Mouse (Mus musculus) neutrophil, adult 5-6 weeks (primary cell): ENCODE results near the gene Olfr1183. TPM values are rescaled to one million over a fixed set of nuclear protein-coding genes. Genes with fewer than 3 reads are reported as not detected.
"Not testable (repeated sequence)": the region's sequence is repeated elsewhere in the genome, so short reads cannot be mapped to it uniquely, and the experiment has no call there.

Experiments
- ATAC-seq: fragments of 151-379, 151-347 bp; 2 replicates; pipeline ENCODE4 v1.8.0; 2017; ENCODE audit warnings: mild to moderate bottlenecking, moderate TSS enrichment; ENCODE audit not compliant: insufficient number of reproducible peaks, poor library complexity, low FRiP score, severe bottlenecking; ENCODE audit errors: extremely low read depth
- total RNA-seq: library from RNA; stranded (forward); fragments of 200-1000 nt; gene quantifications from 2 replicates; pipeline ENCODE4 v1.2.3, GENCODE M21; 2017

Olfr1183 gene
- total RNA-seq = 0.12 TPM in 1 of 2 replicates, not detected in the other

DNA sequence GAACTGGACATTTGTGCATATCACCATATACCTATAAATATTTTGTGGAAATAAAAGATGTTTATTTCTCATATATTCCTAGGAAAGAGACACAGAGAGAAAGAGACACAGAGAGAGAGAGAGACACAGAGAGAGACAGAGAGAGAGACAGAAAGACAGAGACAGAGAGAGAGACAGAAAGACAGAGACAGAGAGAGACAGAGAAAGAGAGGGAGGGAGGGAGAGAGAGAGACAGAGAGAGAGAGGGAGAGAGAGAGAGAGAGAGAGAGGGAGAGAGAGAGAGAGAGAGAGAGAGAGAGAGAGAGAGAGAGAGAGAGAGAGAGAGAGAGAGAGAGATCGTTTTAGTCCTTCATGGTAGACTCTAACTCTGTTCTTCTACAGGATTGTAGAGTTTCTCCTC lies at the start of gene Olfr1183:
Gene Olfr1183, plus strand, starts transcription at position 301 of the 400 bp plus-strand sequence.
- not testable (repeated sequence) for ATAC-seq

DNA sequence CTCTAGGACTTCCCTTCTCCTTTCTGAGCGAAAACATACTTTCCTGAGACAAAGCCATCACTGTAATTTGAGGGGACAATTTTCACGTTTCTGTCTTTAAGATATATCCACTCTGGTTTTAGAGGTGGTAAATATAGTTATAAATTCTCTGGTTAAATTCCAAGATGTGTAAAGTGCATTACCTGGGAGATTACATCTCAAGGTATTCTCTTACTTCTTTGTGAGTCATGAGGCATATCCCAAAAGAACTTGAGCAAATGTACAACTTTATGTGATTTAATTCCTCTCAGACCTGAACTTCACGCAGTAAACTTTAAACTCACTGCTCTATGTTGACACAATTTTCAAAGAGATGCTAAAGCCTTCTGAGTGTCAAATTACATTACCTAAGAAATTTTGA lies 48.3 kb upstream of the Olfr1183 start, which contains the start of gene Olfr1179:
Gene Olfr1179, minus strand, starts transcription at position 101 of the 400 bp plus-strand sequence.
- no peak for ATAC-seq

DNA sequence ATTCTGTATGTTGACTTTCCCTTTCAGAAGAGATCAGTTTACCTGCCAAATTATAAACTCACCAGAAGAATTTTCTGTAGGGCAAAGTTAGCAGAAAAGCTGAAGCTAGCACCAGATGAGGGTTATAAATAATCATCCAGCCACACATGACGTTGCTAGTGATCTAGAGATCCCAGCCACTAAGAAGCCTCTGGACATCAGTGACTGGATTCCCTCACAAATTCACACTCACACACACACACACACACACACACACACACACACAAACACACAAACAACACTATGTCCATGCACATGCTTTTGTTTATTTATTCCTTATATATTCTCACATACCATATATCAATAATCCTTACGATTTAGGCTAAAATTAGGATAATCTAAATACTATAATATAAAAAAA lies 35.6 kb upstream of the Olfr1183 start, which contains the start of gene Olfr1180:
Gene Olfr1180, minus strand, starts transcription at position 101 of the 400 bp plus-strand sequence.
- ATAC-seq = no peak

DNA sequence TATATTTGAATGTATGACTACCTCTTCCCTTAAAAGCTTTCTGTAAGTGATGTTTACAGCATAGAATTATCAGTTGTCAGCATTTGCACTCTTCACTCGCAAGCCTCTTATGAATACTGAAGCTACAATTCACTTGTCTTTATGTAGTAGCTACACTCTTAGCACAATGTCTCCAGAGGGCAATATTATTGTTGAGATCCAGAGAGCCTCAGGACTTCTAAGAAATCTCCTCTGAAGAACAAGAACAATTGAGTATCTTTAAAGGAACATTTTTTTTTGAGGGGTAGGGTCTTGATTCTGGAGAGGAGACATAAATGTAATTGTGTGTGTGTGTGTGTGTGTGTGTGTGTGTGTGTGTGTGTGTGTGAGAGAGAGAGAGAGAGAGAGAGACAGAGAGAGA lies 28.6 kb upstream of the Olfr1183 start, which contains the start of gene Olfr1181:
Gene Olfr1181, minus strand, starts transcription at position 101 of the 400 bp plus-strand sequence.
- no peak for ATAC-seq

DNA sequence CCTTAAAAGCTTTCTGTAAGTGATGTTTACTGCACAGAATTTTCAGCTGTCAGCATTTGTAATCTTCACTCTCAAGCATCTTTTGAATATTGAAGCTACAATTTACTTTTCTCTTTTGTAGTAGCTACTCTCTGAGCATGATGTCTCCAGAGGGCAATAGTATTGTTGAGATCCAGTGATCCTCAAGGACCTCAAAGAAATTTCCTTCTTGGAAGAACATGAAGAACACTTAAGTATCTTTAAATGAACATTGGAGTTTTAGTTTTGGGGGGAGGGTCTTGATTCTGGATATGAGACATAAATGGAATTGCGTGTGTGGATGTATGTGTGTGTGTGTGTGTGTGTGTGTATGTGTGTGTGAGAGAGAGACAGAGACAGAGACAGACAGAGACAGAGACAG lies 5.6 kb upstream of the Olfr1183 start, which contains the start of gene Gm13757:
Gene Gm13757, minus strand, starts transcription at position 101 of the 400 bp plus-strand sequence.
- no peak for ATAC-seq

DNA sequence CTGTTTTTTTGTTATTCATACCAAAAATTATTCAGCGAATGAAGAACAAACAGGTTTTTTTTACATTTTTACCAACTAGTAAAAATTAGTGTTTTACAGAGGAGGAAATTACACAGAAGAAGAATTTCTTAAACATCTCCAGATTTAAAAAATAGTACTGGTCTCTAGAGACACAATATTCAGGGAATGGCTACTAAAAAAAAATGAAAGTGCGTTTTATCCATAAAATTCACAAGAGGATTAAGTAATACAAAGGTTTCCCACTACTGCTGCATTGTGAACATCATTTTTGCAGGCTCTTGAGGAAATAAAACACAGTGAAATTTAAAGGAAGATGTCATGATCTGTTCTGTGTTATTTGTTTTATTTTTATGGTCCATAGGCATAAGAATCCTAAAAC lies 28.6 kb downstream of the Olfr1183 start, which contains the start of gene Olfr1184:
Gene Olfr1184, plus strand, starts transcription at position 301 of the 400 bp plus-strand sequence.
- no peak for ATAC-seq

DNA sequence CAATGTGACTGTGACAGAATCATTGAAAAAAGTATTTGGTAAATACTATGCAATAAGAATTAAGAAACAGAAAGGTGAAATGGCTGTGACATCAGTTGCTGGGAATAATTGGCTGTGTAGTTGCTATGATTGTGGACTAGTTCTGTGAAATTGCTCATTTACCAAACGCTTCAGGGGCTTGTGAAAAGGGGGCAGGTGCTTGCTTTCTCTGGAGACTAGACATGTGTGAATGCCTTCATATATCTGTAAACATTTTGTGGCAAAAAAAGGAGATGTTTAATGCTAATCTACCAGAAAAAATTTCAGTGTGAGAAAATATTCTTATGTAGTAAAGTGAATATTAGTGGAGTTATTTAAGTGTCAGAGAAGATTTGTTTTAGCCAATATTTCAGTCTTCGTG lies 38.4 kb downstream of the Olfr1183 start, which contains the start of gene Olfr1185-ps1:
Gene Olfr1185-ps1, plus strand, starts transcription at position 301 of the 400 bp plus-strand sequence.
- ATAC-seq = no peak

DNA sequence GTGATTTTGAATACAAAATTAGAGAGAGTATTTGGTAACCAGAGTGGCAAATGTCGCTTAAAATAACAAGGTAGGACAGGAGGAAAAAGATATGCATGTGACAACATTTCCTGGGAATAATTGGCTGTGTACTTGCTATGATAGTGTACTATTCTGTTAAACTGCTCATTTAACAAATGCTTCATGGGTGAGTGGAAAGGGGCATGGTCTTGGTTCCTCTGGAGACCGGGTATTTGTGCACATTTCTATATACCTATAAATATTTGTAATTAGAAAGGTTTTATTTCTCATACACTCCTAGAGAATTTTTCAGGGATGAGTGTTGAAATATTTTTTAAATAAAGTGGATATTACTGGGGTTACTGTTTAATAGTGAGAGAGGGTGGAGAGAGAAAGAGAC lies 63.6 kb downstream of the Olfr1183 start, which contains the start of gene Olfr1186:
Gene Olfr1186, plus strand, starts transcription at position 301 of the 400 bp plus-strand sequence.
- ATAC-seq = no peak

Other genes with a start within 250 kb of the Olfr1183 start
- gene Olfr1170, start 226.5 kb upstream of the Olfr1183 start, total RNA-seq = not detected in 2 replicates
- 0.35 TPM in 1 of 2 replicates, not detected in the other for gene Olfr1173, start 175.0 kb upstream of the Olfr1183 start, total RNA-seq
- gene Olfr1174-ps, start 139.7 kb upstream of the Olfr1183 start, total RNA-seq = not detected in 2 replicates
- gene Olfr1175-ps, start 127.7 kb upstream of the Olfr1183 start, total RNA-seq = 0.12 TPM in 2 replicates
- gene Olfr1176, start 118.1 kb upstream of the Olfr1183 start, total RNA-seq = 0.49 TPM in 1 of 2 replicates, not detected in the other
- not detected in 2 replicates for gene Olfr1177-ps, start 108.4 kb upstream of the Olfr1183 start, total RNA-seq
- gene Olfr1178, start 67.8 kb upstream of the Olfr1183 start, total RNA-seq = not detected in 2 replicates
- not detected in 2 replicates for gene Olfr1179, start 48.4 kb upstream of the Olfr1183 start, total RNA-seq
- gene Olfr1180, start 35.7 kb upstream of the Olfr1183 start, total RNA-seq = not detected in 2 replicates
- gene Olfr1181, start 28.7 kb upstream of the Olfr1183 start, total RNA-seq = 0.12 TPM in 1 of 2 replicates, not detected in the other
- not detected in 2 replicates for gene Gm13757, start 5.7 kb upstream of the Olfr1183 start, total RNA-seq
- gene Olfr1184, start 28.7 kb downstream of the Olfr1183 start, total RNA-seq = not detected in 2 replicates
- not detected in 2 replicates for gene Olfr1185-ps1, start 38.5 kb downstream of the Olfr1183 start, total RNA-seq
- gene Olfr1186, start 63.7 kb downstream of the Olfr1183 start, total RNA-seq = not detected in 2 replicates
- gene Olfr1188, start 102.1 kb downstream of the Olfr1183 start, total RNA-seq = not detected in 2 replicates
- gene Olfr1189, start 131.6 kb downstream of the Olfr1183 start, total RNA-seq = not detected in 2 replicates
- not detected in 2 replicates for gene Olfr1191-ps1, start 185.7 kb downstream of the Olfr1183 start, total RNA-seq
- 0.12 TPM in 1 of 2 replicates, not detected in the other for gene Olfr1192-ps1, start 193.6 kb downstream of the Olfr1183 start, total RNA-seq
- gene Olfr1193, start 220.8 kb downstream of the Olfr1183 start, total RNA-seq = not detected in 2 replicates
- gene Olfr1195, start 234.3 kb downstream of the Olfr1183 start, total RNA-seq = not detected in 2 replicates
- not detected in 2 replicates for gene Olfr1196, start 249.7 kb downstream of the Olfr1183 start, total RNA-seq